Mouse (Mus musculus) hindbrain, embryonic 10.5 days (tissue): ENCODE data around the gene Fdx1. TPM values are rescaled to one million over a fixed set of nuclear protein-coding genes. Genes with fewer than 3 reads are reported as not detected.

Experiments used
- DNase-seq: peaks from one replicate; pipeline ENCODE4 v3.0.0-alpha.2; 2017; ENCODE audit warnings: low spot score
- H3K27ac ChIP-seq: fragments of 300-500 bp; sonication (generic); 2 replicates; pipeline ENCODE4 v1.5.1; 2016; ENCODE audit warnings: mild to moderate bottlenecking, moderate library complexity
- H3K27me3 ChIP-seq: fragments of 300-500 bp; sonication (generic); 2 replicates; pipeline ENCODE4 v1.6.1; 2016; ENCODE audit warnings: mild to moderate bottlenecking; ENCODE audit not compliant: poor library complexity, insufficient read depth, severe bottlenecking
- H3K36me3 ChIP-seq: fragments of 300-500 bp; sonication (generic); 2 replicates; pipeline ENCODE4 v1.6.1; 2016; ENCODE audit warnings: mild to moderate bottlenecking, moderate library complexity
- H3K4me1 ChIP-seq: fragments of 300-500 bp; sonication (generic); replicated peaks from 2 replicates; pipeline ENCODE4 v1.6.1; 2016; ENCODE audit warnings: mild to moderate bottlenecking
- H3K4me3 ChIP-seq: fragments of 300-500 bp; sonication (generic); 2 replicates; pipeline ENCODE4 v1.5.1; 2016; ENCODE audit warnings: mild to moderate bottlenecking, moderate library complexity
- H3K9me3 ChIP-seq: fragments of 300-500 bp; sonication (generic); 2 replicates; pipeline ENCODE4 v1.6.1; 2016; ENCODE audit warnings: mild to moderate bottlenecking, moderate library complexity
- WGBS: fragments of 180-500 bp; shearing (Covaris S2); methylation state at CpG from one replicate; pipeline ENCODE4 v1.1.7; 2016; 5-methylcytosine and 5-hydroxymethylcytosine counted together
- polyA plus RNA-seq: library from polyadenylated mRNA; unstranded; fragments of >200 nt; fragmentation: Nextera tagmentation; extraction: Ambion mirVana; gene quantifications from 2 replicates; pipeline ENCODE4 v1.2.1, GENCODE M21; 2016

The Fdx1 gene
- polyA plus RNA-seq = 46.3 and 47.6 TPM in 2 replicates

DNA sequence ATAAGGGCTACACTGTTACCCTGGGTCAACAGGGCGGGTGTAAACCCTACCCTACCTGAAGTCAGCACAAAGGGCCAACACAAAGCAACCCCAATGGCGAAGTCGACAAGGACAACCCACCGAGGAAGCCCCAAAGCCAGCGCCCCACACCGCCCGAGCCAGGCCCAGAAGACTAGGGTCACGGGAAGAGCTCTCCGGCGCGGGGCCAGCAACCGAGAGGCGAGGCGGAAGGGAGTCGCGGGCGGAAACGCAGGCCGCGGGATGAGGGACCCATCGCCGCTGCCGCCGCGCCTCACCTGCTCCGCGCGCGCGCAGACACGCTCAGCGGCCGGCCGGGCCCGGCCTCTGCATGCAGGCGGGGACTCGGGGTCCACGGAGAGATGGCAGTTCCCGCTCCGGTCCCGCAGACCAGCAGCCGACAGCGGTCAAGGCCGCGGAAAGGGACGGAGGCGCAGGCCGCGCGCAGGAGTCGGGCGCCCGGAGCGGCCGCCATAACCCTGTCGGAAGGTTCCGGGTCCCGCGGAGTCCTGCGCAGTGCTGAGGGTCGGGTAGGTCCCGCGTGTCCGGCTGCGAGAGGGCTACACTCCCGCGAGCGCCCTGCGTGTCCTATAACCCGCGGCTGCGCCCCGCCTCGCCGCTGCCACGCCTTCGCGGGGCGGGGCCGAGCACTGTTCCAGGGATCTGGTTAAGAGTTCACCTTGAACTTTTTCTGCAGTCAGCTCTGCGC, at the start of gene Fdx1:
Gene Fdx1, minus strand, starts transcription at position 582 of the 727 bp plus-strand sequence.
- Histone ChIP-seq H3K4me1 (peaks cover 19% of the 10 kb centered on the region), H3K36me3 (no peaks in the 10 kb centered on the region), H3K27ac (peak within 1 kb of the TSS; percentile 90), H3K9me3 (peaks cover 4% of the 10 kb centered on the region; the same call in 1 of the 2 replicates), H3K27me3 (peaks cover 21% of the 10 kb centered on the region), H3K4me3 (peak within 1 kb of the TSS; percentile 84)
- WGBS = under 1% methylated on average over 80 of the region's 81 CpGs
- peak; percentile 73 for DNase-seq

DNA sequence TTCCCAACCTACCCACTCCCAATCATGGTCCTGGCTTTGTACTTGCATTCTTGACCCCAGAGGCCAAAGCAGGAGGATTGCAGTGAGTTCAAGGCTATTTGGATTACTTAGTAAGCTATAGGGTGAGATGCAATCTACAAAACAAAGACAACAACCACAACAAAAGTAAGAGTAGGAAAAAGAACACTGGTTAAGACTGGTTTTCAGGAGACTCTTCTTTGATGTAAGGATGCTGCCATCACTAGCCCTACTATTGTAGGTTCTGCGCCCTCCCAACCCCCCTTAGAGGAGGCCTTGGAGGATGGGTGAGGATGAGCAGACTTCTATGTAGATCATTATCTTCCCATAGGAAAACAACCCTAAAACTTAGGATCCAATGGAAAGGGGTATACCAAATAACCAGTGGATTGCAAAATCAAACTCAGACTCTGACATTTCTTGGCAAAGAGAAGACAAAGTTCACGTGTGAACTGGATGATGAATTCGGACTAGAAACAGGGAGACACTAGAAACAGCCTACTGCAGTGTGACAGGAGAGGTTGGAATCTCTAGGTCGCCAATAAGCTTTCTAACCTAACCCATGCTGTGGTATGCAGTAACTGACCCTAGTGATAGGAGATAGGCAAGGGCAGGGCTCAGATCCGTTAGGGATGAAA, 49.6 kb upstream of the Fdx1 start:
- H3K4me1 ChIP-seq = no peaks in the 10 kb centered on the region
- H3K36me3 ChIP-seq = no peaks in the 10 kb centered on the region
- H3K27ac ChIP-seq = no peak overlapping the region
- DNase-seq = no peak
- H3K27me3 ChIP-seq = no peaks in the 10 kb centered on the region
- 85% methylated on average over 5 of the region's 5 CpGs for WGBS
- no peak overlapping the region for H3K4me3 ChIP-seq
- no peaks in the 10 kb centered on the region for H3K9me3 ChIP-seq

DNA sequence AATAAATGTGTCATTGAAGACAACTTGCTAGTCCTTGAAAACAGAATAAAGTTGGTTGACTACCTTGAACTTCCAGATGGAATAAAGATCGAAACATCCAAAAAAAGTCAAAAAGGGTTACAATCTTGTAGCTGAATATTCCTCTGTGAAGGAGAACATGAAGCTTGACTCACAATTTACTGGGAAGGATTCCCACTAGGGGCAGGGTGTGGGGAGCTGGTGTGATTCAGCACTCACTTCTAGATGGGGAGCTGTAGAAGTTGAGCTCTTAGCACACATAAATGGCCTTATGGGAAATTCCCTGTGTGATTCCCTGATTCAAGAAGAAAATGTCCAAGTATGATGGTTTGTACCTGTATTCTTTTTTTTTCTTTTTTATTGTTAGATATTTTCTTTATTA, 49.0 kb upstream of the Fdx1 start:
- WGBS = 91% methylated on average over 1 of the region's 1 CpGs
- Histone ChIP-seq H3K36me3 (no peaks in the 10 kb centered on the region), H3K9me3 (no peaks in the 10 kb centered on the region), H3K4me1 (peaks cover 4% of the 10 kb centered on the region), H3K27me3 (no peaks in the 10 kb centered on the region), H3K27ac (no peak overlapping the region), H3K4me3 (no peak overlapping the region)
- DNase-seq = no peak

DNA sequence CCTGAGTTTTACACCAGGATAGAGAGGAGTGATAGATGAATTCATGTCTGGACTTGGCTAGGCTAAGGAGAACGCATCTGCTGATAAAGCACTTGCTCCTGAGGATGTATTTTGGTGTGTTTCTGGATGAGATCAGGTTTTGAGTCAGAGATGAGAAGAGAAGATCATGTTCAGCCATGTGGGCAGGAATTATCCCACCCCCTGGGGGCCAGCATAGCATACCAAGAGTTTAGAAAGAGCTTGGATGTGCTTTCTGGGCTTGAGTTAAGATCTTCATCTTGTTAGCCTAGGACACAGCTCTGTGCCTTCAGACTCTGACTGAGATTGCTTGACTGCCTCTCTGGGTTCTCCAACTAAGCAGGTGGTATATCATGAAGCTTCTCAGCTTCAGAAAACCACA, 45.2 kb upstream of the Fdx1 start:
- no peak overlapping the region for H3K4me3 ChIP-seq
- H3K27ac ChIP-seq = no peak overlapping the region
- DNase-seq = no peak
- WGBS = 85% methylated on average over 1 of the region's 1 CpGs
- no peaks in the 10 kb centered on the region for H3K36me3 ChIP-seq
- peaks cover 7% of the 10 kb centered on the region for H3K4me1 ChIP-seq
- H3K9me3 ChIP-seq = no peaks in the 10 kb centered on the region
- no peaks in the 10 kb centered on the region for H3K27me3 ChIP-seq

DNA sequence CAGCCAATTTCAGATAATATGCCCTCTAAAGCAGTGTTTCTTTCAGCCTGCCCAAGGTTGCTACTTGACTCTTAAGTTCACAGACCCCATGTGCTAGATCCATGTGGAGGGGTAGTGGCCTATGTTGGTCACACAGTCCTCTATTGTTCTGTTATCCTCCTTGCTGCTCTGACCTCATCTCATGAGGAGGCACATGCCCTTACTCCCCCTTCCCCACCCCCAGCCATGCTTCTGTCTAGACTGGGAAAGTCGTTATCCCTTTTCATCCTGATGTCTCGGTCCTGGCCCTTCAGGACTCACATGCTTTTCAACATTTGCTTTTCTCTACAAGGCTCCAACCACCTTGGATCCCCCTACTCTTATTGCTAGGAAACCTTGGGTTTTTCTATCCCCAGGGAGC, 44.0 kb upstream of the Fdx1 start:
- DNase-seq = no peak
- no peaks in the 10 kb centered on the region for H3K9me3 ChIP-seq
- no peak overlapping the region for H3K27ac ChIP-seq
- WGBS = 43% methylated on average over 2 of the region's 2 CpGs
- peaks cover 7% of the 10 kb centered on the region for H3K4me1 ChIP-seq
- H3K27me3 ChIP-seq = no peaks in the 10 kb centered on the region
- H3K36me3 ChIP-seq = no peaks in the 10 kb centered on the region
- no peak overlapping the region for H3K4me3 ChIP-seq

DNA sequence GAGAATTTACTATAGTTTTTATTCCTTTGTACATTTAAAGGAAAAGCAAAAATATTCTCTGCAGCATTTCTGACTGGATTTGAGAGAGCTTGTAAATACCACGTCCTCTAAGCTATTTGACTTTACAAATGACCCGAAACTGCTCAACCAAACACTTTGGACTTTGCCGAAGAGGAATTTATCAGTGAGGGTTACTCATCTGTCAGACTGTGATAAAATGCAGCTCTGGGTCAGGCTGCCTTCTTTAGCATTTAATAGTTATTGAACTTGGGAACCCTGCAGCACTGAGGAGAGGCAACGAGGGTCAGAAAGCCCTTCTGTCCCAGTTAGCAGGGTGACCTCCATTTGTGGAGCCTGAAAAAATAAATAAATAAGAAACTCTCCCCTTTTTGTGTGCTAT, 40.1 kb upstream of the Fdx1 start:
- Histone ChIP-seq H3K9me3 (0 out of 2 replicates have a peak, but pooled peaks cover 5% of the 10 kb centered on the region), H3K4me3 (no peak overlapping the region), H3K27ac (no peak overlapping the region), H3K27me3 (no peaks in the 10 kb centered on the region), H3K4me1 (peaks cover 7% of the 10 kb centered on the region), H3K36me3 (no peaks in the 10 kb centered on the region)
- 85% methylated on average over 4 of the region's 4 CpGs for WGBS
- no peak for DNase-seq

GRCm38 (mm10) chr9:51995331-51996099, 32.2 kb upstream of the Fdx1 start:
- peaks cover 5% of the 10 kb centered on the region; the same call in 1 of the 2 replicates for H3K4me1 ChIP-seq
- 87% methylated on average over 5 of the region's 5 CpGs for WGBS
- H3K27ac ChIP-seq = no peak overlapping the region
- no peaks in the 10 kb centered on the region for H3K27me3 ChIP-seq
- no peak overlapping the region for H3K4me3 ChIP-seq
- H3K9me3 ChIP-seq = 0 out of 2 replicates have a peak, but pooled peaks cover 10% of the 10 kb centered on the region
- peak; percentile 18 for DNase-seq
- H3K36me3 ChIP-seq = no peaks in the 10 kb centered on the region

DNA sequence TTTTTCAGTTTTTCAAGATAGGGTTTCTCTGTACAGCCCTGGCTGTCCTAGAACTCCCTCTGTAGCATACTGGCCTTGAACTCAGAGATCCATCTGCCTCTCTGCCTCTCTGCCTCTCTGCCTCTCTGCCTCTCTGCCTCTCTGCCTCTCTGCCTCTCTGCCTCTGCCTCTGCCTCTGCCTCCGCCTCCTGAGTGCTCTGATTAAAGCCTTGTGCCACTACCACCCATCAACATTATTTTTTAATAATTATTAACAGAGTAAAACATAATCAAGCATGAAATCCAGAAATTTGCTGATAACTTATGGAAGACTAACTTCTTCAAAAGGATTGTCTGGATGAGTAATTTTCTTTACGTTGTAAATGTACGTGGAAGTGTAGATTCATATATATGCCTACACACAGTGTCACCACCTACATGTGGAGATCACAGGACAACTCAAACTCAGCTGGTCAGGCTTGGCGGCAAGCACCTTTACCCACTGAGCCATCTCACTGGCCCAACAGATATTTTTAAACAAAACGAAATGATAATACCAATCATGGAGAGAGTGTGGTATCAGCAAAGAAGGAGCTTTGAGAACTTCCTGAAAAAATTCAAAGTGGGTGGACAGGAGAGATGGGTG, 31.4 kb upstream of the Fdx1 start:
- H3K36me3 ChIP-seq = no peaks in the 10 kb centered on the region
- no peak overlapping the region for H3K4me3 ChIP-seq
- no peak overlapping the region for H3K27ac ChIP-seq
- no peaks in the 10 kb centered on the region for H3K27me3 ChIP-seq
- H3K4me1 ChIP-seq = peaks cover 5% of the 10 kb centered on the region; the same call in 1 of the 2 replicates
- DNase-seq = no peak
- WGBS = 85% methylated on average over 5 of the region's 5 CpGs
- 0 out of 2 replicates have a peak, but pooled peaks cover 10% of the 10 kb centered on the region for H3K9me3 ChIP-seq

DNA sequence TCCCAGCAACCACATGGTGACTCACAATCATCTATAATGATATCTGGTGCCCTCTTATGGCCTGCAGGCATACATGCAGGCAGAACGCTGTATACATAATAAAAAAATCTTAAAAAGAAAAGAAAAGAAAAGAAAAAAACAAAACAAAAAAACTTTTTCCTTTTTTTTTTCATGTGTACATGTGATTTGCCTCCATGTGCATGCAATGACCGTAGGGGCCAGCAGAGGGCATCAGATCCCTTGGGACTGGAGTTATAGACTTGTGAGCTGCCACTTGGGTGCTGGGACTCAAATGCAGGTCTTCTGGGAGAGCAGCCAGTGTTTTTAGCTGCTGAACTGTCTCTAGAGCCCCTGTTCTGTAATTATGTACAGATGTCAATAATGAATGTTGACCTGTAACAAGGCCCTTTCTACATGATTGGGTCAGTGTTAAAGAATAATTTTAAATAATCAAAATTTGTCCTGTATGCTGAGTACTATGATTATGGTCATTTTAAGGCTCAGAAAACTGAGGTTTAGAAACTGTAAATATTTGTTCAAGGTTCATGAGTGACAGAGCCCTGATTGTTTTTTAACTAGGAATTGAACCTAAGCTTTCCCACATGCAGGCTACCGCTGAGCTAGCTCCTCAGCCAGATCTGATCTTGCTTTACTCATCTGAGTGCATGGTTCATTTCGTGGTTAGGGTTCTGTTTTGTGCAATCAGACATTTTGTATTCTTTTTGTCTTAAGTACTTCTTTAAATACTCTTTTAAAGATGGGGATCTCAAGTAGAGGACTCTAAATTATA, 30.3 kb upstream of the Fdx1 start:
- H3K27ac ChIP-seq = no peak overlapping the region
- no peak overlapping the region for H3K4me3 ChIP-seq
- H3K4me1 ChIP-seq = peaks cover 5% of the 10 kb centered on the region; the same call in 1 of the 2 replicates
- no peaks in the 10 kb centered on the region for H3K36me3 ChIP-seq
- DNase-seq = peak; percentile 30
- WGBS = 72% methylated on average over 4 of the region's 4 CpGs
- no peaks in the 10 kb centered on the region for H3K27me3 ChIP-seq
- H3K9me3 ChIP-seq = 0 out of 2 replicates have a peak, but pooled peaks cover 7% of the 10 kb centered on the region

DNA sequence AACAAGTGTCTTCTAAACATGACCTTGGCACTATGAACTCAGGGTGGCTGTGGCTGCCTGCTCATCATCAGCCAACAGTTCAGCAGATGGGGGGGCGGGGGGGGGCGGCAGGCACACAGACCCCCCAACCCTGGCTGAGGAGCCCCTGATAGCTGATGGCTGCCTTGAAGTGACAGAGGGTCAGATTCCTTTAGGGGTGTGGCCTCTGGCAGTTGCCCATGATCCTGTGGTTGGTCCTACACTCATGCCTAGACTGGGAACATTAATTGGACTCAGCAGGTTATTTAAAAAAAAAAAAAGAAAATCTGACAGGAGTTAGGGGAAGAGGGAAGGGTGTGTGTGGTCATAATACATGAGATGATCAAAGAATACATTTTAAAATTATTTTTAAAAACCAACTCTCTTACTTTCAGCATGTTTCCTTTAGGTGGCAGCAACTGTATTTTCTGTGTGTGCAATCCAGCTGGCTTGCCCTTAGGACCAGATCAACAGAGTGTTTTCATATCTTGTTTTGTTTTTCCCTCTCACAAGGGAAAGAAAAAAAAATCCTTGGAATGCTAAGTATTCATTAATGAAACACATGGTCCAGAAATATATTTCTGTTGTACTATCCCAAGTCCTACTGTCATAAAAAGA, 28.0 kb upstream of the Fdx1 start:
- no peaks in the 10 kb centered on the region for H3K36me3 ChIP-seq
- H3K4me3 ChIP-seq = no peak overlapping the region
- no peaks in the 10 kb centered on the region for H3K9me3 ChIP-seq
- no peaks in the 10 kb centered on the region for H3K27me3 ChIP-seq
- WGBS = 42% methylated on average over 2 of the region's 2 CpGs
- H3K4me1 ChIP-seq = peaks cover 5% of the 10 kb centered on the region; the same call in 1 of the 2 replicates
- H3K27ac ChIP-seq = no peak overlapping the region
- DNase-seq = no peak

DNA sequence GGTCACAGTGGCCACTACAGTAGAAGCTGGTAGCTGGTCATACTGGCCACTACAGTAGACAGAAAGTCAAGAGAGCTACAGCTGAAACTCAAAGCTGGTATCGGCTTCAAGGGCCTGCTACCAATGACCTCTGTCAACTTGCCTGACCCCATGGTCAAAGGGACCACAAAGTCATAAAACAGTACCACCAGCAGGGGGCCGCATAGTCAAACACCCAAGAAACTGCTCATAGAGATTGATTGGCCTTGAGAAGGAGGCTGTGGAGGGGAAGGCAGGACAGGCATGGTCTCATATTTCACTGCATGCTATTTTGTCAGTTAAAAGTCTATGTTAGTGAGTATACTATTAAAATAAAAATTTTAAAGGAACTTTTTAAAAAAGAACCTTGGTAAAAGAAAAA, 27.5 kb upstream of the Fdx1 start:
- peak; percentile 62 for DNase-seq
- Histone ChIP-seq H3K27ac (no peak overlapping the region), H3K9me3 (no peaks in the 10 kb centered on the region), H3K36me3 (no peaks in the 10 kb centered on the region), H3K27me3 (no peaks in the 10 kb centered on the region), H3K4me1 (peaks cover 5% of the 10 kb centered on the region; the same call in 1 of the 2 replicates), H3K4me3 (no peak overlapping the region)
- WGBS = 10% methylated on average over 2 of the region's 2 CpGs
